Mouse (Mus musculus): ENCODE measurements around the gene Bcl3.

Bcl3 gene

DNA sequence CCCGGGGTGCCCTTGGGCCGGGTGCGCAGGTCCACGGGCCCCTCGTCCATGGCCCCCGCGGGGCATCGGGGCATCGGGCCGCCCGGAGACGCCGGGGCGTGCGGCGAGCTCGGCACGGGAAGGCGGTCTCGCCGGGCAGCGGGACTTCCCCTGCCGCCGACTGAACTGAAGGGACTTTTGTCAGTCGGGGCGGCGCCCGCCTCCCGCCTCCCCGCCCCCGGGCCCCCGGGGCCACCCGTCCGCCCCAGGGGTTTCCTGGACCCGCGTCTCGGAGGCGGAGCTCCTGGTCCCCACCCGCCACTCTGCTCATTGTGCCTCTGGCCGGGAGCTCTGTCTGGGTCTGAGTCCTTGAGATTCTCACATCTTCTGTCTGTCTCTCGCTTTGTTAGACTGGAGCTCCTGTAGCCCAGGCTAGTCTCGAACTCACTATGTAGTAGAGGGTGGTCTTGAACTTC lies at the start of gene Bcl3:
Gene Bcl3, minus strand, starts transcription at position 167 of the 455 bp plus-strand sequence.
- DNase-seq (ENCODE audit: low read depth, low spot score), result no peak

DNA sequence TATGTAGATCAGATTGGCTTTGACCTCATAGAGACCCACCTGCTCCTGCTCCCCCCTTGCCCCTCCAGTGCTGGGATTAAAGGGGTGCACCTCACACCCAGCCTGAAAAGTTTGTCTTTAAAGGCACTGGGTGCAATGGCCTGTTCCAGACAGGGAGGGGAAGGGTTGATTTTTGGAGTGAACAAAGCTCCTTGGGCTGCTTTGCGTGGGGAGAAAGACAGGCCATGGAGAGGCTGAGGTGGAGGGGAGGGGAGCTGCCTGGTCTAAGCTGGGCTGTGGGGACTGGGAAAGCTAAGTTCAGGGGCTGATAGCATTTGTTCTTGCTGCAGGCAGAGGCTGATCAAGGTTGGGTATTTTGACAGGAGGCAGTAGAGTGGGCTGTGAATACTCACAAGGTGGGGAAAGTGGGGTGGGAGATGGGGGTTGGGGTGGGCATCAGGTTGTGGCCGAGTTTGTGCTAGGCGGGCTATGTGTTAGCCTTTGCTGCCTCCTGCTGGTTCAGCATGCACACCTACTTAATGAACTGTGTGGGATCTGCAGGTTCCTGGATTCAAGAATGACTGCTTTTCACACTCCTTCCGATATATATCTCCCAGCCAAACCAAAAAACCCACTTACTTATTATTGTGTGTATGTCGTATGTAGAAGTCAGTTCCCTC lies 49.5 kb upstream of the Bcl3 start:
- no peak for DNase-seq (ENCODE audit: low read depth, low spot score)

DNA sequence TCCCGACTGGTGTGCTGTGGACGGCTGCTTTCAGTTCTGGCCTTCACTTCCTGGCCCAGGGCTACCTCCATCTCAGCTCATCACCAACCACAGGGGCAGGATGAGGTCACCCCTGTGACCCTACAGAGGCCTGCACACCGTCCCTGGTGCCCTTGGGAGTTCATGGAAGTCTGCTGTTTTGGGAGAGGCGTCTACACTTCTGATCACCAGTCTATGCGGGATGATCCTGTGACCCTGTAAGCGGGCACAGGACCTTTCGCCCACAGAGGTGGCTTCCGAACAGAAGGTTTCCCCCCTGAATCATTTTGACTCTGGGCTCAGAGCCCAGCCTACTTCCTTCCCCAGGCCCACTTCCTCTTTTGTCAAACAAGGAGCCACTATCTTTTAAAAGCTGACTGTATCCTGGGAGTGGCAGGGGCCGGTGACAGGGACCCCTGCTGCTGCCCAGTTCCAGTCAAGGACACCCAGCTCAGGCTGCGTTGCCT lies 48.6 kb upstream of the Bcl3 start:
- DNase-seq (ENCODE audit: low read depth, low spot score), result no peak

DNA sequence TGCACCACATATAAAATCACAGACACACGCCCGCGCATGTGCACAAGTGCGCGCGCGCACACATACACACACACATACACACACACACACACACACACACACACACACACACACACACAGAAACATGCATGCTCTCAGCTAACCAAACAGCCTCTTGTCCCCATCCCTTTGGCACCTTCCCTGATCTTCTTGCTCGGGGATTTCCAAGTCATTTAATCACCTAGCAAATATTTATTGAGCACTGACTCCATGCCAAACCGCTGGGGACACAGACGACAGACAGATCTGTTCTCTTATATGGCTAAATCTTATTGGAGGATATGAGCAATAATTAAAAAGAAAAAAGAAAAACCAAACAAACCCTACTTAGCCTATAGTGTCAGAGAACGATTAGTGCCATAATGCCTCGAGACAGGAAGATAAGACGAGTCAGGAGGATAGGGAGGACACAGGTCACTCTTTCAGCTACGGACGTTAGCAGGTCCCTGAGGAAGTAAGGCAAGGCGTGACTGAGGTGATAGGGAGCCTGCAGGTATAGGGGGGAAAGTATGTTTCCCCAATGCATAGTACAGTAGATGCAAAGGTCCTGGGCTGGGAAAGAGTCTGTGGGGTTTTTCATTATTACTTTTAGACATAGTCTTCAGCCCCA lies 45.3 kb upstream of the Bcl3 start:
- no peak for DNase-seq (ENCODE audit: low read depth, low spot score)

DNA sequence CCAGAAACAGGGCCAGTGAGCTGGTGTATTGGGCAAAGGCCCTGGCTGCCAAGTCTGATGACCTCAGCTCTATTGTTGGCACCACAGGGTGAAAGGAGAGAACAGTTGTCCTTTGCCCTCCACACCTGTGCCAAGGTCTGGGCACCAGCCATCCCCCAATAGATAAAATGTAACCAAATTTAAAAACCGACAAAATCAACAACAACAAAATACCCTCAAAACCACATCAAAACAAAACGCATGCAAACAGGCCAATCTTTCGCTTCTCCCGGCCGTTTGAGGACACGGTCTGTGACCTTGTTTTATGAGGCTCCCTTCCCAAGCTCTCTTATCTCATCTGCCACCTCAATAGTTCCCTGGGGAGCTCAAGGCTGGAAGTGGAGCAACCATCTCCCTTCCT lies 43.9 kb upstream of the Bcl3 start:
- no peak for DNase-seq (ENCODE audit: low read depth, low spot score)

DNA sequence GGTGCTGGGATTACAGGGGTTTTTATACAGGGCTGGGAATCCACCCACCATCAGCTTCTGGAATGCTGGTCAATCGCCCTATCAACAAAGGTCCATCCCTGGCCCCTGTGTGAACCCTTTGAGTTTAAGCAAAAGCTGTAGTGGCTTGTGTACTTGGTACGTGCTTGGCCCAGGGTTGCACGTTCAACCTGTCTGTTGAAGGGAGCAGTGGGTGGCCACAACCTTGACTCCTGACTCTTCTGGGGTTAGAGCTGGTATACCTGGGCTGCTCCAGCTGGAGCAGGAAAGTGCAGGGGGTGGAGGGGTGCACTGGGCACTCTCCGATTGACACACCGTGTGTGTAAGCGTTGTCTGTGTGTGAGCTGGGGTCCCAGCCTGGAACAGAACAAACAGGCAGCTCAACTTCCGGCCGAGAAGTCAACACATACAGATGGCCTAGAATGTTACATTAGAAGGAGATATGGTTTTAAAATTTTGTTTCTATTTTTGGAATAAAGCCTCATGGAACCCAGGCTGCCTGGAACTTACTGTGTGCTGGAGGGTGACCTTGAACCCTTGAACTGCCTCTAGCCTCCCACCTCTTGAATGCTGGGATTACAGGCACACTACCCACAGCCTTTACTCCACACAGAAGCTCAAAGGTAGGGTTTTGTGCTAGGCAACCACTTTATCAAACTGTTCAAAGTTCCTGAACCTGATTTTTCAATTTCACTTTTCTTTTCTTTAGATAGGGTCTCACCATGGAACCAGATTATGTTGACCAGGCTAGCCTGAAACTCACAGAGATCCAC lies 42.9 kb upstream of the Bcl3 start:
- no peak for DNase-seq (ENCODE audit: low read depth, low spot score)

DNA sequence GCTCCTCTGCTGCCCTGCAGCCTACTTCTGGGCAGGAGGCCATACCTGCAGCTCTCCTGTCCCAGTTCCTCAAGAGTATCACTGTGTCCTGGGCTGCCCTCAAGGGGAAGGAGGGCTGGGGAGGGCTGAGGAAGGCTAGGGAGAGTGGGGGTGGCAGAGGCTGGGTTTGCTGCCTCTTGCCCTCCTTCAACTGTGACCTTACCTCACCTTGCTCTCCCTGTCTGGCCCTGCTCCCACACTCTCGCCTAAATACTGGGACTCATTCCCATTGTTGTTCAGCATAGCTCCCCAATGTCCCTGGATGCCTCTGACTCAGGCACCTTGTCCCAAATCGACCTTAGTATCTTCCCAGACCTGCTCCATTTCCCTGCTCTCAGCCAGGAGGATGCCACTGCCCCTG lies 41.7 kb upstream of the Bcl3 start:
- DNase-seq (ENCODE audit: low read depth, low spot score), result no peak

DNA sequence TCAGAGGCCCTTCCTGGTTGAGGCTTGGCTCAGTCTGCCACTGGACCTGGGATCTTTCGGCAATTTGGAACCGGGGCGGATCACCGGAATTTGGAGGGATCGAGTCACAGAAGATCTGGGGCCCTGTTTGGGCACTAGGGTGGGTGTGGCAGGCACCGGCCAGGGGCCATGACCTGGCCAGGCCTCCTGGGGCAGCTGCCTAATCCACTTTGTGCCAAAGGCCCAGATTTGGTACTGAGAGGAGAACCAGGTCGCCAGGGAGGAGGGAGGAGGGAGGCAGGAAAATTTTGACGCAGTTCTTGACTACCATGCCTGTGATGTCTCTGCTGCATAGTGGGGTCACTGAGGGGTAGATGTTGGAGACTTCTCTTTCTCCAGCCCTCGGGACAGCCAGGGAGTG lies 38.6 kb upstream of the Bcl3 start, which contains the start of gene Ceacam16:
Gene Ceacam16, minus strand, starts transcription at position 101 of the 400 bp plus-strand sequence.
- DNase-seq (ENCODE audit: low read depth, low spot score), result no peak

DNA sequence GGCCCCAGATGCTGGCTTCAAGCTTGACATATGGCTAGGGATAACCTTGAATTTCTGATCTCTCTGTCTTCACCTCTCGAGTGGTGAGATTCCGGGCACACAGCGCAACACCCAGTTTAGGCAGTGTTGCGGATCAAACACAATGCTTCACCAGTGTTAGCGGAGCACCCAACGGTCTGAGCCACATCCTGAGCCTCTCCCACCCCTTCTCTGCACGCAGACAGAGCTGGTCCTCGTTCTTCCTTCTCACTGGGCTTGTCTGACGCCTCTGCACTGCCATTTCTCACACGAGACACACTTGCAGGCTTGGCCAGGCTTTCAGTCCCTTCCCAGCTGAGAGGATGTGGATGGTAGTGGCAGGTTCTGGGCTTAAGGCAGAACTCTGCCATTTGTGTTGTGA lies 37.2 kb upstream of the Bcl3 start:
- no peak for DNase-seq (ENCODE audit: low read depth, low spot score)

DNA sequence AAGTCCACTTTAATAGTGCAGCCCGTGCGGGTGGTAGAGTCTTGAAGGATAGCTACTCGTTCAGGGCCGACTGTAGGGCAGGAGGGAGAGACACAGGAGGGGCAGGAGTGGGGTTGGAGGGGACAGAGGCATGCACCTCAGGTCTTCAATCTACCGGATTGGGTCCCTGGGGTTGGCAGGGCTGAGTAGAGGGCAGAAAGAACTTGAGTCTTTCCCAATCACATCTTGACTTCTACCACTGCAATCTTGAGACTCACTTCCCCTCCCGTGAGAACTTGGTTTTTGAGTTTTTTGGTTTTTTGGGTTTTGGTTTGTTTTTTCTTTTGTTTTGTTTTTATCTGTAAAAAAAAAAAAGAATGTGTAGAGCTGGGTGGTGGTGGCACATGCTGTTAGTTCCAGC lies 33.7 kb upstream of the Bcl3 start:
- no peak for DNase-seq (ENCODE audit: low read depth, low spot score)

DNA sequence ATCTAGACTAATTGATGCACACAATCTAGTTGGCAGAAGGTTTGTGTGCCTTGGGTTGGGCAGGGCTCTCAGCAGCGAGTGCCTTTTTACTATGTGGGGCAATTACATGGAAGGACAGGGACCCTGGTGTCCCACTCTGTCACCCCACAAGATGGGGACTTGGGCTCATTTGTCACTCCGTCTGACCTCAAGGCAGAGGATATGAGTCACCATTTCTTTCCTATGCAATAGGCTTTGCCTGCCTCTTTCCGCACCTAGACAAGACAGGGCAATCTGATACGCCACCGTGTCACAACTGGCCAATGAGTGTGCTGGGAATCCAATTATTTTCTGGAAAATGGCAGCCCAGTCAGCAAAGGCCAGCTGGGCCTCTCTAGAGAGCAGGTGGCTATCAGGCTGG lies 33.1 kb upstream of the Bcl3 start:
- no peak for DNase-seq (ENCODE audit: low read depth, low spot score)

DNA sequence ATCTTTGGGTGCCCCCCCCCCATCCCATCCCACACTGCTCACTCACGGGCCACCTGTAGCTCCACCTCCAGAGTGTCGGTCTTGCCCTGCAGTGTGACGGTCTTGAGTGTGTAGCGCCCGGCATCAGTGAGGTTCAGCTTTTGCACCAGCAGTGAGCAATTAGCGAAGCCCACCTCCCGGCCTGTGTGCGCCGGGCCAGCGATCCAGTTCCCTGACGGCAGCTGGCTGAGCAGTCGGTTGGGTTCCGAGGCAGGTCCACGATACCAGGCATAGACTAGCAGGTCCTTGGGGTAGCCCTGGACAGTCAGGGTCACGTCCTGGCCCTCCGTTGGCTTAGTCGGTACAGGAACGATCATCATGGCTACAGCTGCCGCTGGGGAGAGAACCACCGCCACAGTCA lies 31.0 kb upstream of the Bcl3 start:
- no peak for DNase-seq (ENCODE audit: low read depth, low spot score)

DNA sequence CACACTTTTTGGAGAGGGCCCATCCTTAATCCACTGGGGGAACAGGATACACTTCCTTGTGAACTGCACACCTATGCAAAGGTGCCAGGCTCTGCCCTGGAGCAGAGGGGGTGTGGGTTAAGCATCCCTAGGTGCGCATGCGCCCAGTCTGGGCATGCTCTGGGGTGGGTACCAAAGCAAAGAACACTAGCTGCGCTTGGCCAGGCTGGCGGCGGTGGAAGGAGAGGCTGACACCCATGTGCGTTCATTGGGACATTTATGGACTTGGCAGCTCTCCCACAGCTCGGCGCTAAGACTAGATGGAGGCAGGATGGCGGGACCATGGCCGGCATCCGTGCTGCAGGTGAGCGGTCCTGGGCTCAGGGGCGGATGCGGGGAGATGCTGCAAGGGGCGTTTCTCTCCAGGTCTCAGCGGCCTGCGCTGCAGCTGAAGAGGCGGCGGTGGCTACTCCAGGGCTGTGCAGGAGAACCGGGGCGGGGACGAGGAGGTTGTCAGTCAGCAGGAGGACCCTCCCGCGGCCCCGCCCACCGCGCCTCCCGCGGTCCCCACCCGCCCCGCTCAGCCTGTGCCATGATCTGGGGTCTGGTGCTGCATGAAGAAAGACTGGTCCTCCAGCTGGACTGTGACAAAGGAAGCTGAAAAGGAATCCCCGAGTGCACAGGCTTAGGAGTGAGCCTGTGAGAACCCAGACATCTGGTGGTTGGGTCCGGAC lies 29.4 kb upstream of the Bcl3 start, which contains the start of gene Gm19345:
Gene Gm19345, plus strand, starts transcription at position 146 of the 713 bp plus-strand sequence.
- DNase-seq (ENCODE audit: low read depth, low spot score), result no peak

DNA sequence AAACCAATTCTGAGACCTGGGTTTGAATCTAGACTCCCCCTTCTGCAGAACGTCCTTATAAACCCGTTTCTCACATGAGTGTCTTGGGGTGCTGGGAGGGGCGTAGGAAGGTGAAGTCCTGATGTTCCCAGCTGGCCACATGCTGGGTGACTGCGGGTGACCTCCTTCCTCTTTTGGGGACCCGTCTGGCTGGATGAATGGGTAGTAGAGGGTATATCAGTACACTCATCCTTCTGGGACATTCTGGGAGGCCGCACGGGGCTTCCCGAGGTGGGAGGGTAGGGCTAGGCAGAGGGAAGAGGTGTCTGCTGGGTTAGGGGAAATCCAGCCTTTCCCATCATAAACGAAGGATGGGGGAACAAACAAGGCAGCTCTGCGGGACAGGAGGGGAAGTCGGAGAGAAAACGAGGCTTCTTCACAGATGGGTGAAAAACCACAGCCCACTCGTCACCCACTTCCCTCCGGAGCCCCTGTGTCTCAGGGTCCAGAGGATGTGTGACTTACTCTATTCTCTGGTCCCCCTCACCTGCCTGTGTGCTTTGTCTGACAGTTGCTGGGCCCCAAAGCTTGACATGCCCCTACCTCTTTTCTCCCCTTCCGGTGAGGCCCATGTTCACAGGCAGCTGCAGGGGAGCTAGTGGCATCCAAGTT lies 22.1 kb upstream of the Bcl3 start:
- DNase-seq (ENCODE audit: low read depth, low spot score), result no peak

DNA sequence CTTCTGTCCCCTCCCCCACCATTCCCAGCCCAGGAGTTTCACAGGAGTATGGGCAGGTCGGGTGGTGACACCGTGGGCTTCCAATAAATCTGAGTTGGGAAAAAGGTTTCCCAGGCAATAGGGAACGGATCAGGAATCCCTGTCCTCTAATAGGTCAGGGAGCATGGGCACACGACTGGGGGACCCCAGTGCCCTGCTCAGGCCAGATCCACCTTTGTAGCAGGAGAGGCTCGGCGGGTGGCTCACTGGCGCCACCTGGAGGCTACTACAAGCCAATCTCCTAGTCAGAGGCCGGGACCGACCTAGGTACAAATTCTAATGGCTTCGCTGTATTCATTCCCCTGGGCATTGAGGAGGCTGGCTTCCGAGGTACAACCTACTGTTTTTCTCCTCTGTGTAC lies 21.0 kb upstream of the Bcl3 start:
- no peak for DNase-seq (ENCODE audit: low read depth, low spot score)

DNA sequence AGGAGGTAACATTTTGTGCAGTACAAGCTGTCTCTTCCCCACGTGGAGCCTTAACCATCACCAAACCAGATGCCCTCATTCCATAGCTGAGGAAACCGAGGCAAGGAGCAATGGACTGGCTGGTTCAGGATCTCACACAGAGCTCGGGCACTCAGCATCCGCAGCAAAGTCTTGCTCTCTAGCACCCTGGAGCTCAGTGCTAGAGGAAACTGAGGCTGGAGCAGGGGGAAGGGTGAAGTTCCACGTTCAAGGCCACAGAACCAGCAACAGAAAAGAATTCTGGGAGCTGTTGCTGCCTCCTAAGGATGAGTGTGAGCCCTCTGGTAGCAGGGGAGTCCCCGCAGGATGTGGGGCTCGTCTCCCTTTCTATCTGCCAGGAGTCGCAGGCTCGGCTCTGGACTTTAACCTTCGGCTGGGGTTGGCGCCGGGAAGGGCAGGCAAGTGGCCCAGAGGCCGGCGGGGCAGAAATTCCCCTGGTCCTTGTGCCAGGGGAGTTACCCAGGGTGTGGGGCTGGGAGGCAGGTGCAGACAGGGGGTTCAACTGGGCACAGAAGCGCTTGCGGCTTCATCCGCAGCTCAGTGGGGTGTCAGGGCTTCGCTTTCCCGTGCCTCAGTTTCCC lies 20.4 kb upstream of the Bcl3 start:
- DNase-seq (ENCODE audit: low read depth, low spot score), result no peak

DNA sequence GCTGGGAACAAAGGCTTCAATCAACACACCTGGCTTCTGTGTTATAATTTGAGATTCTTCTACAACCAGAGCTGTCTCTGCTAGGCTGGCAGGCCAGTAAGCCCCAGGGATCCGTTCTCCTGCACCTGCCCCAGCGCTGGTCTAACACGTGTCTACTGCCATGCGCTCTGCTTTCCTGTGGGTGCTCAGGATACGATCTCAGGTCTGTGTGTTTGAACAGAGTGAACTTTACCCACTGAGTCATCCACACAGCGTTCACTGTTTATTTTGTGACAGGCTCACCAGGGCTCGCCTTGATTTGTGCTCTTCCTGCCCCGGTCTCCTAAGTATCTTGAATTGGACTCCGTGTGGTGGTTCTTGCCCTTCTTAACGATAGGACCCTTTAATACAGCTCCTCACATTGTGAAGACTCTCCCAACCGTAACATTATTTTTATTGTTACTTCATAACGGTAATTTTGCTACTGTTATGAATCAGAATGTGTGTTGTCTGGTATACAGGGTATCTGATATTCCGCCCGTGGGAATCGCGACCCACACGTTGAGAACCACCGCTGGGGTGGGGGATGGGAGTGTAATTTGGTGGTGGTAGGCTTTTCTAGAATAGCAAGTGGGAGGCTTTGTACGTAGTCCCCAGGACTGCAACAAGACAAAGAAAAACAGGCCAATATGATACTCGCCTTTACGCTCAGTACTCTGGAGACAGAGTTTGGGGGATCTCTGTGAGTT lies 19.3 kb upstream of the Bcl3 start:
- no peak for DNase-seq (ENCODE audit: low read depth, low spot score)

DNA sequence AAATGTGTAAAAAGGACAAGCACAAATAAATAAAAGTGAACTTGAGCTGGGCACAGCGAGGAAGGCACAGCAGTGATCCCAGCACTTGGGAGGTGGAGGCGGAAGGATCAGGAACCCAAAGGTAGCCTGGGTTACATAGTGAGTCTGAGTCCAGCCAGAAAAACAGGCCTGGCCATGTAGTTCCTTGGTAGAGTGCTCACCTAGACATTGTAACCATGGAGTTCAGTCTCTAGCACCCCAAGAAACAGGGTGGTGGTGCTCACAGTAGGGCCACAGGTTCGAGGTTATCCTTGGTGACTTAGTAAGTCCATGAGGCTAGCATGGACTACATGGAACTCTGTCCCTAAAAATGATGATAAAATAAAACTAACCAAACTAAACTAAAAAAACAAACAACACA lies 18.4 kb upstream of the Bcl3 start:
- no peak for DNase-seq (ENCODE audit: low read depth, low spot score)

DNA sequence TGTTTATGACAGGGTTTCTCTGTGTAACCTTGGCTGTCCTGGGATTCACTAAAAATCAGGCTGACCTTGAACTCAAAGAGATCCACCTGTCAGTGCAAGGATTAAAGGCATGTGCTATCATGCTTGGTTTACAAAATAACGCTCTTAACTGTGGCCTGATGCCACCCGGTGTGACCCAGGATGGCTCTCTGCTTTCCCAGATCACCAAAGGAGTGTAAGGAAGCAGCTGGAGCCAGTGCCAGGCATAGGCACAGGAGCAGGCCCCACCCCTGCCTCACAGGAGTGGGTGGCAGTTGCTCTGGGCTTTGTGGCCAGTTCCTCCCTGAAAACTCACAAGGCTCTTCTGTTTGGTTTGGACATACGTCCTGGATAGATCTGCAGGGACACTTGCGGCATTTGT lies 17.8 kb upstream of the Bcl3 start:
- DNase-seq (ENCODE audit: low read depth, low spot score), result no peak

DNA sequence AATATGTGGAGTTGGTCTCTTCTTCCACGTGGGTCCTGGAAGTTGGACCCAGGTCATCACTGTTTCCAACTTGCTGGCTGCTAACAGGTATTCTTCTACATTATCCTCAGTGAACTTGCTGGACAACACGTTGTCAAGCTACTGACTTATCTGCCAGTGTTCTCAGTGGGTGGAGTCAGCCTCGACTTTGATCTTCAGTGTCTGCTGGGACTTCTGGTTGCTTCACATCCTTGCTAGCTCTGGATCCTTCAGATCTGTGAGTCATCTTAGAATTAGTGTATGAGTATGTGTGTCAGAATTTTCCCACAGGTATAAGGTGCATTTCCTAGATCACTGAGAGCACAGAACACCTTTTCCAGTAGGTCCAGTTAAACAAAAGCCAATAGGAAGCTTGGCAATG lies 14.3 kb upstream of the Bcl3 start:
- DNase-seq (ENCODE audit: low read depth, low spot score), result no peak

Data from WW6 (cell line).